Mouse (Mus musculus) left cerebral cortex, postnatal 4 days (tissue): ENCODE data around the gene Patl2. TPM values are rescaled to one million over a fixed set of nuclear protein-coding genes. Genes with fewer than 3 reads are reported as not detected.
A peak's percentile ranks its signal among the peaks of the same experiment; 100 is the strongest.
"Not testable (repeated sequence)": the region's sequence is repeated elsewhere in the genome, so short reads cannot be mapped to it uniquely, and the experiment has no call there.

ENCODE experiments used
- DNase-seq: peaks from one replicate; pipeline ENCODE4 v3.0.0-alpha.2; 2022
- intact Hi-C: fragments of 180-260 bp; cut with DNase I; formaldehyde crosslinking; loops from one replicate; pipeline ENCODE4 v1.15.1; 2025
- total RNA-seq, 2 experiments: library from RNA; stranded (reverse); gene quantifications; 2 replicates each; pipeline ENCODE4 v1.2.3; 2021

Gene Patl2
- not detected for total RNA-seq

GRCm38 (mm10) chr2:122186106-122186505 lies at the start of gene Patl2, which contains the start of gene Terb2:
Gene Patl2, minus strand, starts transcription at chr2:122186189.
Gene Terb2, plus strand, starts transcription at chr2:122186272.
- no peak for DNase-seq
- intact Hi-C loops = loop anchor here (10.0 kb wide), 1 partner anchor 369 kb away; no protein-coding TSS in a partner anchor

GRCm38 (mm10) chr2:122235425-122235824 lies 49.4 kb upstream of the Patl2 start:
- no peak for DNase-seq
- intact Hi-C loops = no loop called here

- intact Hi-C loops = no loop called here
Observed at GRCm38 (mm10) chr2:122234611-122235288, 48.8 kb upstream of the Patl2 start, which contains the start of gene Sord. Gene Sord, plus strand, starts transcription at chr2:122234749.

GRCm38 (mm10) chr2:122233759-122234557 lies 48.0 kb upstream of the Patl2 start:
- DNase-seq = peak; percentile 7
- intact Hi-C loops = no loop called here

More at GRCm38 (mm10) chr2:122234611-122235288, 48.8 kb upstream of the Patl2 start, which contains the start of gene Sord:
- peak; percentile 90 for DNase-seq

- no peak for DNase-seq
- intact Hi-C loops = no loop called here
Observed at GRCm38 (mm10) chr2:122233341-122233740, 47.4 kb upstream of the Patl2 start.

- intact Hi-C loops = no loop called here
- no peak for DNase-seq
Observed at GRCm38 (mm10) chr2:122231616-122232015, 45.6 kb upstream of the Patl2 start.

GRCm38 (mm10) chr2:122230395-122230794 lies 44.4 kb upstream of the Patl2 start:
- DNase-seq = no peak
- intact Hi-C loops = no loop called here

- DNase-seq = no peak
- intact Hi-C loops = no loop called here
Observed at GRCm38 (mm10) chr2:122223654-122224053, 37.7 kb upstream of the Patl2 start.

GRCm38 (mm10) chr2:122222272-122222671 lies 36.3 kb upstream of the Patl2 start:
- no peak for DNase-seq
- intact Hi-C loops = no loop called here

GRCm38 (mm10) chr2:122221798-122222197 lies 35.8 kb upstream of the Patl2 start:
- intact Hi-C loops = no loop called here
- DNase-seq = no peak

- DNase-seq = no peak
- intact Hi-C loops = no loop called here
Observed at GRCm38 (mm10) chr2:122221378-122221777, 35.4 kb upstream of the Patl2 start.

- intact Hi-C loops = no loop called here
- DNase-seq = no peak
Observed at GRCm38 (mm10) chr2:122218234-122218633, 32.2 kb upstream of the Patl2 start.

- DNase-seq, intact Hi-C loops: not testable (repeated sequence)
Observed at GRCm38 (mm10) chr2:122217075-122217474, 31.1 kb upstream of the Patl2 start.

GRCm38 (mm10) chr2:122210534-122211228 lies 24.7 kb upstream of the Patl2 start:
- intact Hi-C loops = no loop called here
- DNase-seq = no peak

- no peak for DNase-seq
- intact Hi-C loops = no loop called here
Observed at GRCm38 (mm10) chr2:122206440-122207107, 20.6 kb upstream of the Patl2 start.

- intact Hi-C loops = no loop called here
- no peak for DNase-seq
Observed at GRCm38 (mm10) chr2:122201501-122201900, 15.5 kb upstream of the Patl2 start.

GRCm38 (mm10) chr2:122194509-122194929 lies 8.5 kb upstream of the Patl2 start:
- intact Hi-C loops = loop anchor here (2.0 to 10.0 kb wide), 3 partner anchors 108 to 430 kb away; no protein-coding TSS in a partner anchor
- peak; percentile 3 for DNase-seq

- no peak for DNase-seq
- intact Hi-C loops = loop anchor here (5.0 to 10.0 kb wide), 2 partner anchors 110 to 433 kb away; no protein-coding TSS in a partner anchor
Observed at GRCm38 (mm10) chr2:122191849-122192248, 5.9 kb upstream of the Patl2 start.

GRCm38 (mm10) chr2:122186751-122187150 lies 762 bp upstream of the Patl2 start:
- intact Hi-C loops = loop anchor here (10.0 kb wide), 1 partner anchor 368 kb away; no protein-coding TSS in a partner anchor

GRCm38 (mm10) chr2:122185086-122185485 lies 903 bp downstream of the Patl2 start:
- intact Hi-C loops = loop anchor here (10.0 kb wide), 1 partner anchor 370 kb away; no protein-coding TSS in a partner anchor
- no peak for DNase-seq

More at GRCm38 (mm10) chr2:122186751-122187150, 762 bp upstream of the Patl2 start:
- no peak for DNase-seq
